Mouse (Mus musculus) natural killer cell, adult 2 months (primary cell): Measurements from ENCODE around the gene Olfr1416.

Source experiments
- DNase-seq, 2 experiments: peaks; one replicate each; pipeline ENCODE4 v3.0.0; 2022; ENCODE audit warnings: low spot score in 2 of 2

Olfr1416 gene

GRCm38 (mm10) chr1:92432098-92432497 lies 52.8 kb downstream of the Olfr1416 start:
- no peak for DNase-seq

DNA sequence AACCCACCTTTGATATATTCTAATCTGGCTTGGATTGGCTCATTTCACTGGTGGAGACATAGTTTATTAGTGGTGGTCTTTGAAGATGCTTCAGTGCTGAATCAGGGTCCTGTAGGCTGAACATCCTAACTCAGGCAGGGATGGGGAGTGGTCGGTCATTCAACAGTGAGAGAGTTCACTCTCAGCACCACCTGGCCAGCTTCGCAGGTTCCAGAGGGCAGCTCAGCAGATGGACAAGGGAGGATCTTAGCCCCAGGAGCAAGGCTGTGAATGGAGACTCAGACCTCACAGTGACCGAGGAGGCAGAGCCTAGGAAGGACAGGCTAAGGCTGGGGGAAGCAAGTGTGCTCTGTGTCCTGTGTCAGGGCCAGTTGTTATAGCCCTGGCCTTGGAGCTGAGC lies 53.5 kb downstream of the Olfr1416 start:
- no peak for DNase-seq

DNA sequence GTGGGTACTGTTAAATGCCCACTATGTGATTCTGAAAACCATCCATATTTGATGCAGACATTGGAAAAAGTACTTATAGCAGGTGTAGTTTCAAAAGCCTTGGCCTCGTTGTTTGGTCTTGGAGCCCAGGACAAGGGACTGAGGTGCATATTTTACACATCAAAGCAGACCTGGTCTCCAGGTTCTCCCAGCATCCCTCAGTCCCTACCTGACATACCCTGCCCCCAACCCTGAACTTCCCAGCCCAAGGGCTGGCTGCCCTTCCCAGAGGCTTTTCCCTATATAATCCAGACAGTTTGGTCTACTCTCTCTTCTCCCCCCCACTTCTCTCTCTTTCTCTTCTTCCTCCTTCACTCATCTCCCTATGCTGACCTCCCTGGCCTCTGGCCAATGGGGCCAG lies 53.9 kb downstream of the Olfr1416 start:
- DNase-seq: no peak
